Mouse (Mus musculus) kidney, embryonic 16.5 days (tissue): ENCODE results near the gene Gale. TPM values are rescaled to one million over a fixed set of nuclear protein-coding genes. Genes with fewer than 3 reads are reported as not detected.

ENCODE experiments used
- ATAC-seq: fragments of 200-750 bp; cut with Nextera tagmentation; 2 replicates; pipeline ENCODE4 v1.8.0; 2017; ENCODE audit warnings: moderate TSS enrichment; ENCODE audit not compliant: low FRiP score, low TSS enrichment
- H3K27ac ChIP-seq: fragments of 300-500 bp; sonication (generic); 2 replicates; pipeline ENCODE4 v1.5.1; 2014; ENCODE audit warnings: low read length
- H3K27me3 ChIP-seq: fragments of 300-500 bp; sonication (generic); 2 replicates; pipeline ENCODE4 v1.6.1; 2014; ENCODE audit warnings: low read length, control low read depth, mixed read lengths; ENCODE audit not compliant: insufficient read depth
- H3K36me3 ChIP-seq: fragments of 300-500 bp; sonication (generic); 2 replicates; pipeline ENCODE4 v1.6.1; 2014; ENCODE audit warnings: low read length, control low read depth, mixed read lengths; ENCODE audit not compliant: insufficient read depth
- H3K4me1 ChIP-seq: fragments of 300-500 bp; sonication (generic); 2 replicates; pipeline ENCODE4 v1.6.1; 2014; ENCODE audit warnings: low read length, control low read depth, mixed read lengths; ENCODE audit not compliant: insufficient read depth
- H3K4me2 ChIP-seq: fragments of 300-500 bp; sonication (generic); replicated peaks from 2 replicates; pipeline ENCODE4 v1.6.1; 2014; ENCODE audit warnings: low read depth, low read length
- H3K4me3 ChIP-seq: fragments of 300-500 bp; sonication (generic); 2 replicates; pipeline ENCODE4 v1.5.1; 2014; ENCODE audit warnings: mild to moderate bottlenecking, low read length
- H3K9ac ChIP-seq: fragments of 300-500 bp; sonication (generic); replicated peaks from 2 replicates; pipeline ENCODE4 v1.6.1; 2014; ENCODE audit warnings: low read length
- H3K9me3 ChIP-seq: fragments of 300-500 bp; sonication (generic); 2 replicates; pipeline ENCODE4 v1.6.1; 2016; ENCODE audit warnings: low read length, control low read depth
- WGBS: fragments of 180-500 bp; shearing (Covaris S2); extraction: QIAGEN DNeasy Blood & Tissue Kit; methylation state at CpG from one replicate; pipeline ENCODE4 v1.1.7; 2014; 5-methylcytosine and 5-hydroxymethylcytosine counted together
- polyA plus RNA-seq: library from polyadenylated mRNA; unstranded; fragments of >200 nt; fragmentation: Nextera tagmentation; extraction: Ambion mirVana; gene quantifications from 2 replicates; pipeline ENCODE4 v1.2.1, GENCODE M21; 2015

Gale gene
- polyA plus RNA-seq, 1 experiment from 2014 or later: 40.7 TPM

- no peak overlapping the region for H3K9ac ChIP-seq
- no peak overlapping the region for H3K4me3 ChIP-seq
- H3K9me3 ChIP-seq: no peaks in the 10 kb centered on the region
- H3K4me2 ChIP-seq: no peak overlapping the region
- ATAC-seq: no peak
- 87% methylated on average over 10 of the region's 10 CpGs for WGBS
- no peak overlapping the region for H3K27ac ChIP-seq
- peaks cover 22% of the 10 kb centered on the region for H3K36me3 ChIP-seq
- H3K4me1 ChIP-seq: peaks cover 5% of the 10 kb centered on the region
- H3K27me3 ChIP-seq: no peaks in the 10 kb centered on the region
Observed at GRCm38 (mm10) chr4:135926195-135926808, 37.2 kb upstream of the Gale start.

GRCm38 (mm10) chr4:135926861-135927260 is 36.7 kb upstream of the Gale start:
- no peak for ATAC-seq
- peaks cover 24% of the 10 kb centered on the region for H3K36me3 ChIP-seq
- no peak overlapping the region for H3K4me3 ChIP-seq
- WGBS: 92% methylated on average over 3 of the region's 3 CpGs
- no peak overlapping the region for H3K4me2 ChIP-seq
- no peaks in the 10 kb centered on the region for H3K27me3 ChIP-seq
- peaks cover 4% of the 10 kb centered on the region for H3K4me1 ChIP-seq
- H3K9me3 ChIP-seq: no peaks in the 10 kb centered on the region
- H3K27ac ChIP-seq: no peak overlapping the region
- H3K9ac ChIP-seq: no peak overlapping the region

- no peak for ATAC-seq
- Histone ChIP-seq H3K27me3 (no peaks in the 10 kb centered on the region), H3K4me2 (no peak overlapping the region), H3K9me3 (no peaks in the 10 kb centered on the region), H3K4me3 (no peak overlapping the region), H3K9ac (no peak overlapping the region), H3K27ac (no peak overlapping the region), H3K4me1 (no peaks in the 10 kb centered on the region), H3K36me3 (peaks cover 24% of the 10 kb centered on the region)
- WGBS: 80% methylated on average over 9 of the region's 9 CpGs
Observed at GRCm38 (mm10) chr4:135928376-135928775, 35.2 kb upstream of the Gale start.

GRCm38 (mm10) chr4:135929405-135929804 is 34.1 kb upstream of the Gale start:
- Histone ChIP-seq H3K4me1 (no peaks in the 10 kb centered on the region), H3K4me3 (no peak overlapping the region), H3K9me3 (no peaks in the 10 kb centered on the region), H3K36me3 (peaks cover 23% of the 10 kb centered on the region), H3K27me3 (no peaks in the 10 kb centered on the region), H3K4me2 (no peak overlapping the region), H3K9ac (no peak overlapping the region), H3K27ac (no peak overlapping the region)
- 83% methylated on average over 5 of the region's 5 CpGs for WGBS
- ATAC-seq: no peak

- ATAC-seq: no peak
- WGBS: 86% methylated on average over 9 of the region's 9 CpGs
- H3K27ac ChIP-seq: no peak overlapping the region
Observed at GRCm38 (mm10) chr4:135929828-135930227, 33.7 kb upstream of the Gale start.

GRCm38 (mm10) chr4:135930239-135930638 is 33.3 kb upstream of the Gale start:
- no peaks in the 10 kb centered on the region for H3K9me3 ChIP-seq
- no peak for ATAC-seq
- no peak overlapping the region for H3K9ac ChIP-seq
- no peak overlapping the region for H3K4me2 ChIP-seq
- H3K36me3 ChIP-seq: peaks cover 23% of the 10 kb centered on the region
- H3K4me1 ChIP-seq: no peaks in the 10 kb centered on the region
- no peak overlapping the region for H3K27ac ChIP-seq
- WGBS: 92% methylated on average over 8 of the region's 8 CpGs
- no peaks in the 10 kb centered on the region for H3K27me3 ChIP-seq
- H3K4me3 ChIP-seq: no peak overlapping the region

More at GRCm38 (mm10) chr4:135929828-135930227, 33.7 kb upstream of the Gale start:
- H3K36me3 ChIP-seq: peaks cover 23% of the 10 kb centered on the region
- H3K9me3 ChIP-seq: no peaks in the 10 kb centered on the region
- H3K9ac ChIP-seq: no peak overlapping the region
- H3K4me3 ChIP-seq: no peak overlapping the region
- H3K4me1 ChIP-seq: no peaks in the 10 kb centered on the region
- no peak overlapping the region for H3K4me2 ChIP-seq
- H3K27me3 ChIP-seq: no peaks in the 10 kb centered on the region

GRCm38 (mm10) chr4:135931832-135932231 is 31.7 kb upstream of the Gale start:
- 75% methylated on average over 5 of the region's 5 CpGs for WGBS
- Histone ChIP-seq H3K4me2 (no peak overlapping the region), H3K4me1 (no peaks in the 10 kb centered on the region), H3K27ac (no peak overlapping the region), H3K9me3 (no peaks in the 10 kb centered on the region), H3K4me3 (no peak overlapping the region), H3K27me3 (no peaks in the 10 kb centered on the region), H3K9ac (no peak overlapping the region), H3K36me3 (peaks cover 14% of the 10 kb centered on the region)
- ATAC-seq: no peak

- no peak overlapping the region; the same call in 1 of the 2 replicates for H3K9ac ChIP-seq
- WGBS: 62% methylated on average over 12 of the region's 12 CpGs
- H3K27me3 ChIP-seq: no peaks in the 10 kb centered on the region
- H3K9me3 ChIP-seq: no peaks in the 10 kb centered on the region
- H3K4me2 ChIP-seq: no peak overlapping the region
- H3K4me1 ChIP-seq: no peaks in the 10 kb centered on the region
- no peak overlapping the region for H3K27ac ChIP-seq
- no peak overlapping the region for H3K4me3 ChIP-seq
- no peak for ATAC-seq
- peaks cover 21% of the 10 kb centered on the region for H3K36me3 ChIP-seq
Observed at GRCm38 (mm10) chr4:135934708-135935500, 28.6 kb upstream of the Gale start.

- Histone ChIP-seq H3K4me1 (no peaks in the 10 kb centered on the region), H3K4me2 (no peak overlapping the region), H3K27me3 (no peaks in the 10 kb centered on the region), H3K4me3 (no peak overlapping the region), H3K9me3 (no peaks in the 10 kb centered on the region), H3K36me3 (peaks cover 22% of the 10 kb centered on the region), H3K27ac (no peak overlapping the region), H3K9ac (no peak overlapping the region; the same call in 1 of the 2 replicates)
- no peak for ATAC-seq
- 72% methylated on average over 5 of the region's 5 CpGs for WGBS
Observed at GRCm38 (mm10) chr4:135935502-135935901, 28.0 kb upstream of the Gale start.

- Histone ChIP-seq H3K4me3 (no peak overlapping the region), H3K4me1 (peaks cover 4% of the 10 kb centered on the region; the same call in 1 of the 2 replicates), H3K27me3 (no peaks in the 10 kb centered on the region), H3K4me2 (no peak overlapping the region), H3K9ac (no peak overlapping the region), H3K9me3 (peaks cover 3% of the 10 kb centered on the region; the same call in 1 of the 2 replicates), H3K27ac (no peak overlapping the region), H3K36me3 (peaks cover 15% of the 10 kb centered on the region; the same call in 1 of the 2 replicates)
- 68% methylated on average over 7 of the region's 7 CpGs for WGBS
- no peak for ATAC-seq
Observed at GRCm38 (mm10) chr4:135938858-135939257, 24.7 kb upstream of the Gale start.
